Mouse (Mus musculus) lung, embryonic 14.5 days (tissue): ENCODE results near the gene Styk1. TPM values are rescaled to one million over a fixed set of nuclear protein-coding genes. Genes with fewer than 3 reads are reported as not detected.

ENCODE experiments used
- ATAC-seq: fragments of 200-750 bp; cut with Nextera tagmentation; 2 replicates; pipeline ENCODE4 v1.8.0; 2017; ENCODE audit warnings: mild to moderate bottlenecking, moderate TSS enrichment, moderate library complexity; ENCODE audit not compliant: insufficient read depth
- DNase-seq: peaks from one replicate; pipeline ENCODE4 v3.0.0-alpha.2; 2015
- H3K27ac ChIP-seq: fragments of 300-500 bp; sonication (generic); 2 replicates; pipeline ENCODE4 v1.5.1; 2014; ENCODE audit warnings: low read depth, mild to moderate bottlenecking, moderate library complexity
- H3K27me3 ChIP-seq: fragments of 300-500 bp; sonication (generic); 2 replicates; pipeline ENCODE4 v1.6.1; 2014; ENCODE audit warnings: low read length, control low read depth; ENCODE audit not compliant: insufficient read depth
- H3K36me3 ChIP-seq: fragments of 300-500 bp; sonication (generic); 2 replicates; pipeline ENCODE4 v1.6.1; 2014; ENCODE audit warnings: control low read depth; ENCODE audit not compliant: insufficient read depth
- H3K4me1 ChIP-seq: fragments of 300-500 bp; sonication (generic); 2 replicates; pipeline ENCODE4 v1.6.1; 2014; ENCODE audit warnings: antibody characterized with exemption, control low read depth; ENCODE audit not compliant: insufficient read depth
- H3K4me2 ChIP-seq: fragments of 300-500 bp; sonication (generic); 2 replicates; pipeline ENCODE4 v1.6.1; 2014; ENCODE audit warnings: mild to moderate bottlenecking
- H3K4me3 ChIP-seq: fragments of 300-500 bp; sonication (generic); 2 replicates; pipeline ENCODE4 v1.5.1; 2014; ENCODE audit warnings: low read depth, low read length
- H3K9ac ChIP-seq: fragments of 300-500 bp; sonication (generic); 2 replicates; pipeline ENCODE4 v1.6.1; 2014
- H3K9me3 ChIP-seq: fragments of 300-500 bp; sonication (generic); 2 replicates; pipeline ENCODE4 v1.6.1; 2016; ENCODE audit warnings: low read depth, low read length, control low read depth
- CTCF ChIP-seq: IDR thresholded peaks from 2 replicates; pipeline ENCODE4 v1.5.1; 2016; ENCODE audit warnings: antibody characterized with exemption, low read depth
- WGBS: fragments of 180-500 bp; shearing (Covaris S2); extraction: QIAGEN DNeasy Blood & Tissue Kit; methylation state at CpG from one replicate; pipeline ENCODE4 v1.1.7; 2014; 5-methylcytosine and 5-hydroxymethylcytosine counted together
- polyA plus RNA-seq: library from polyadenylated mRNA; unstranded; fragments of >200 nt; fragmentation: Nextera tagmentation; extraction: Ambion mirVana; gene quantifications from 2 replicates; pipeline ENCODE4 v1.2.1, GENCODE M21; 2014

Gene Styk1
- polyA plus RNA-seq, 1 experiment from 2014 or later = 1.7 TPM

- WGBS = 69% methylated on average over 2 of the region's 2 CpGs
- Histone ChIP-seq H3K4me1 (no peaks in the 10 kb centered on the region), H3K4me3 (no peak overlapping the region), H3K27ac (no peak overlapping the region), H3K9ac (no peak overlapping the region), H3K9me3 (no peaks in the 10 kb centered on the region), H3K27me3 (no peaks in the 10 kb centered on the region), H3K4me2 (no peak overlapping the region), H3K36me3 (no peaks in the 10 kb centered on the region)
- ATAC-seq (no peak), DNase-seq (no peak)
- TF ChIP-seq CTCF = no peak
Observed at GRCm38 (mm10) chr6:131347026-131347425, 6.4 kb downstream of the Styk1 start.

GRCm38 (mm10) chr6:131344346-131344745 lies 9.1 kb downstream of the Styk1 start:
- no peaks in the 10 kb centered on the region for H3K9me3 ChIP-seq
- no peak for ATAC-seq
- DNase-seq = no peak
- no peaks in the 10 kb centered on the region for H3K36me3 ChIP-seq
- no peaks in the 10 kb centered on the region for H3K27me3 ChIP-seq
- H3K9ac ChIP-seq = no peak overlapping the region
- no peak overlapping the region for H3K4me3 ChIP-seq
- WGBS = 79% methylated on average over 7 of the region's 7 CpGs
- TF ChIP-seq CTCF = no peak
- H3K4me2 ChIP-seq = no peak overlapping the region
- no peak overlapping the region for H3K27ac ChIP-seq
- no peaks in the 10 kb centered on the region for H3K4me1 ChIP-seq

- no peak for TF ChIP-seq CTCF
- H3K9ac ChIP-seq = no peak overlapping the region
- WGBS = 50% methylated on average over 3 of the region's 3 CpGs
- H3K9me3 ChIP-seq = no peaks in the 10 kb centered on the region
- no peaks in the 10 kb centered on the region for H3K36me3 ChIP-seq
- DNase-seq (no peak), ATAC-seq (no peak)
- no peak overlapping the region for H3K4me2 ChIP-seq
- H3K4me3 ChIP-seq = no peak overlapping the region
- H3K4me1 ChIP-seq = no peaks in the 10 kb centered on the region
- no peak overlapping the region for H3K27ac ChIP-seq
- no peaks in the 10 kb centered on the region for H3K27me3 ChIP-seq
Observed at GRCm38 (mm10) chr6:131340082-131340481, 13.3 kb downstream of the Styk1 start.

GRCm38 (mm10) chr6:131339309-131339708 lies 14.1 kb downstream of the Styk1 start:
- no peak for DNase-seq
- no peak for ATAC-seq
- Histone ChIP-seq H3K4me2 (no peak overlapping the region), H3K27ac (no peak overlapping the region), H3K4me3 (no peak overlapping the region), H3K36me3 (no peaks in the 10 kb centered on the region), H3K4me1 (no peaks in the 10 kb centered on the region), H3K27me3 (no peaks in the 10 kb centered on the region), H3K9me3 (no peaks in the 10 kb centered on the region), H3K9ac (no peak overlapping the region)
- no peak for TF ChIP-seq CTCF
- 83% methylated on average over 3 of the region's 3 CpGs for WGBS

GRCm38 (mm10) chr6:131338787-131339186 lies 14.6 kb downstream of the Styk1 start:
- H3K4me1 ChIP-seq = no peaks in the 10 kb centered on the region
- no peak overlapping the region for H3K9ac ChIP-seq
- H3K4me3 ChIP-seq = no peak overlapping the region
- H3K36me3 ChIP-seq = no peaks in the 10 kb centered on the region
- H3K4me2 ChIP-seq = no peak overlapping the region
- ATAC-seq = no peak
- 54% methylated on average over 1 of the region's 1 CpGs for WGBS
- no peak for DNase-seq
- no peaks in the 10 kb centered on the region for H3K27me3 ChIP-seq
- no peaks in the 10 kb centered on the region for H3K9me3 ChIP-seq
- no peak for TF ChIP-seq CTCF
- H3K27ac ChIP-seq = no peak overlapping the region

GRCm38 (mm10) chr6:131327076-131327475 lies 26.3 kb downstream of the Styk1 start:
- H3K4me2 ChIP-seq = no peak overlapping the region
- H3K27me3 ChIP-seq = no peaks in the 10 kb centered on the region
- H3K4me3 ChIP-seq = no peak overlapping the region
- ATAC-seq (no peak), DNase-seq (no peak)
- no peaks in the 10 kb centered on the region for H3K36me3 ChIP-seq
- H3K9ac ChIP-seq = no peak overlapping the region
- no peak for TF ChIP-seq CTCF
- no peaks in the 10 kb centered on the region for H3K9me3 ChIP-seq
- no peak overlapping the region for H3K27ac ChIP-seq
- WGBS = 69% methylated on average over 2 of the region's 2 CpGs
- no peaks in the 10 kb centered on the region for H3K4me1 ChIP-seq

GRCm38 (mm10) chr6:131321854-131322639 lies 31.4 kb downstream of the Styk1 start:
- Histone ChIP-seq H3K4me2 (no peak overlapping the region), H3K4me3 (no peak overlapping the region), H3K9ac (no peak overlapping the region), H3K9me3 (no peaks in the 10 kb centered on the region), H3K36me3 (no peaks in the 10 kb centered on the region), H3K4me1 (no peaks in the 10 kb centered on the region), H3K27ac (no peak overlapping the region), H3K27me3 (no peaks in the 10 kb centered on the region)
- ATAC-seq (no peak), DNase-seq (no peak)
- WGBS = 56% methylated on average over 3 of the region's 3 CpGs
- no peak for TF ChIP-seq CTCF
